Mouse (Mus musculus): ENCODE measurements around the gene Bmpr2. TPM values are rescaled to one million over a fixed set of nuclear protein-coding genes. Genes with fewer than 3 reads are reported as not detected.

Bmpr2 gene
- polyA plus RNA-seq, 1 experiment: 146 TPM

DNA sequence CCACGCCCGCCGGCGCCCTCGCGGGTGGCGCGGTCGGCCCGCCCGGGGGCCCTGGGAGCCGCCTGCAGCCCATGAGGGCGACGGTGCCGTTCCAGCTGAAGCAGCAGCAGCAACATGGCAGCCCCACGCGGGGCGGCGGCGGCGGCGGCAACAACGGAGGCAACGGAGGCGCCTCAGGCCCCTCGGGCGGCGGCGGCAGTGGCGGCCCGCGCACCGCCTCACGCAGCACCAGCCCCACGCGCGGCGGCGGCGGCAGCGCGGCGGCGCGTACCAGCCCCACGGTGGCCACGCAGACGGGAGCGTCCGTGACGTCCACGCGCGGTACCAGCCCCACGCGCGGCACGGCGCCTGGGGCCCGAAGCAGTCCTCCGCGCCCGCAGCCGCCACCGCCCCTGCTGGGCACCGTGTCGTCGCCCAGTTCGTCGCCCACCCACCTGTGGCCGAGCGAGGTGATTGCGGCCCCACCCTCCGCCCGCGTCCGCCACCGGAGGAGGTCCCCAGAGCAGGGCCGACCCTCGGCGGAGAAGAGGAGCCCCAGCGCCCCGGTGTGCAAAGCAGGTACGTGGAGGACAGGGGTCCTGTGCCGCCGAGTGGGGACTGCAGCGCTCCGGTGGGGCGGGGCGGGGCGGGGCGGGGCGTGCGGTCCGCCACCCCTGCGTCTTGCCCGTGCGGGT is 150.1 kb downstream of the Bmpr2 start:
- under 1% methylated on average over 97 of the region's 98 CpGs for WGBS
- Histone ChIP-seq H3K4me1 (ENCODE audit: control insufficient read depth, insufficient read depth, low read length) (0 out of 2 replicates have a peak, but pooled peaks cover 2% of the 10 kb centered on the region), H3K27ac (ENCODE audit: insufficient read depth, low read depth, low read length) (peak overlapping the region; percentile 91), H3K4me3 (ENCODE audit: insufficient read depth, low read depth, low read length) (peak overlapping the region; percentile 90)
- TF ChIP-seq POLR2A (IDR thresholded peaks at IDR 0.05; ENCODE audit: insufficient read depth, low read depth, low read length): no peak; the same call in 1 of the 2 replicates
- TF ChIP-seq CTCF (IDR thresholded peaks at IDR 0.05; ENCODE audit: insufficient read depth, low read depth, low read length): no peak

DNA sequence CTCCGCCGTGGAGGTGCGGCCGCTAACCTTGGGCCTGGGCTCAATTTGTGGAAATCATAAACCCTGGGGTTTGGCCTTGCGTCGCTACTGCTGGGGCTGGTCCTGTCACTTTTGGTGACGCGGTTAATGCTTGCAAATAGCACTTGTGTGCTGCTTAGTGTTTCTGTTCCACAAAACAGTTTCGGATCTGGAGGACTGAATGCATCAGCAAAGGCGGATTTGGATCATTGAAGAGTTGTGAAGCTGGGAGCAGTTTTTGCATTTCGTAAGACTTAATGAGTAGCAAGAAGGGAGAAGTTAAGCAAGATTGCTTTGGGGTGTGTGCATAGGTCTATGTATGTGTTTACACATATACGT is 150.6 kb downstream of the Bmpr2 start:
- no peak overlapping the region for H3K27ac ChIP-seq (ENCODE audit: insufficient read depth, low read depth, low read length)
- under 1% methylated on average over 12 of the region's 12 CpGs for WGBS
- 0 out of 2 replicates have a peak, but pooled peaks cover 2% of the 10 kb centered on the region for H3K4me1 ChIP-seq (ENCODE audit: control insufficient read depth, insufficient read depth, low read length)
- TF ChIP-seq CTCF (IDR thresholded peaks at IDR 0.05; ENCODE audit: insufficient read depth, low read depth, low read length): no peak
- TF ChIP-seq POLR2A (IDR thresholded peaks at IDR 0.05; ENCODE audit: insufficient read depth, low read depth, low read length): no peak
- peak overlapping the region; percentile 90 for H3K4me3 ChIP-seq (ENCODE audit: insufficient read depth, low read depth, low read length)

DNA sequence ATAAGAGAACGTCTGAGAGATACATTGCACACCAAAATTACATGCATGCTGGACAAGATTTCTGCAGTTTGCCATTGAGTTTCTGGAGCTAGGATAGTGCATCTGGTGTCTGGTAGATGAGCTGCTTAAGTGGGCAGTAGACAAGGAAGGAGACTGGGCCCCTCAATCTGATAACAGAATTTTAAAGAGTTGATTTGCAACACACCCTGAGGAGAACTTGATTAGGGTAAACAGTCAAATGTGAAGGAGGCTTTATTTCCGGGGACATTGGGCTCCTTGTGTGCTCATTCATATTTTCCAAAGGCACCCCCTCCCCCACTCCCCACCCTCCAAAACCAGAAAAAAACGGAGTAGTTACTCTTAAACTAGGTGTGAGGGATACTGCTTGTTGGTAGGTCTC is 151.6 kb downstream of the Bmpr2 start:
- TF ChIP-seq CTCF (IDR thresholded peaks at IDR 0.05; ENCODE audit: insufficient read depth, low read depth, low read length) (no peak), POLR2A (IDR thresholded peaks at IDR 0.05; ENCODE audit: insufficient read depth, low read depth, low read length) (no peak)
- H3K4me1 ChIP-seq (ENCODE audit: control insufficient read depth, insufficient read depth, low read length): 0 out of 2 replicates have a peak, but pooled peaks cover 2% of the 10 kb centered on the region
- H3K4me3 ChIP-seq (ENCODE audit: insufficient read depth, low read depth, low read length): no peak overlapping the region
- H3K27ac ChIP-seq (ENCODE audit: insufficient read depth, low read depth, low read length): no peak overlapping the region
- 34% methylated on average over 3 of the region's 3 CpGs for WGBS

DNA sequence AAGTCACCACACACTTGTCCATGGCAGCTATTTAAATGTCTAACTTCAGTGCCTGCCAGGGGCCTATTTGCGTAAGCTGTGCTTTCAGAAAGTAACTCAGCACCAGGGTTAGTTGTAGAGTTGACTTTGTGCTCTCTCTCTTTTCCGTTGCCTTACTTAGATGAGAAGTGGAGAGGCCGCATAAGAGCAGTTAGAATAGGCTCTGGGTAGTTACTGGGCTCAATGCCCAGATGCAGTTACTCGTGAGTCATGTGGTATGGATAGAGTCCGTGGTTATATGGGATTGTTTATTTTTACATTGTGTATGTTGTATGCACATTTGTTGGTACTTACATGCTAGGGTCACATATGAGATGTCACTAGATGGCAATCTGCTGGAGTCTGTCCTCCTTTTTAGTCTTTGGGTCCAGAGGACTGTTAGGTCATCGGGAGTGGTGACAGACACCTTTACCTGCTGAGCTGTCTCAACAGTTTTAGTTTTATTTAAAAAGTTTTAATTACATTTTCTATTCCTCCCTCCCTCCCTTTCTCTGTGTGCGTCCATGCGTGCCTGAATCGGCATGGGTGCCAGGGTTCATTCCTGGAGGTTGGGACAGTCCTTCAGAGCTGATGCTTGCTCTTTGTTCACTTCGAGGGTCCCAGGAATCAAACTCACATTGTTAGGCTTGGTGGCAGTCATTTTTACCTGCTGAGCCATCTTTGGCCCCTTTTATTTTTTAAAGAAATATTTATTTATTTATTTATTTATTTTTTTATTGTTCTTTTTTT is 152.8 kb downstream of the Bmpr2 start:
- Histone ChIP-seq H3K4me3 (ENCODE audit: insufficient read depth, low read depth, low read length) (no peak overlapping the region), H3K4me1 (ENCODE audit: control insufficient read depth, insufficient read depth, low read length) (0 out of 2 replicates have a peak, but pooled peaks cover 2% of the 10 kb centered on the region), H3K27ac (ENCODE audit: insufficient read depth, low read depth, low read length) (no peak overlapping the region)
- WGBS: 42% methylated on average over 10 of the region's 10 CpGs
- TF ChIP-seq CTCF (IDR thresholded peaks at IDR 0.05; ENCODE audit: insufficient read depth, low read depth, low read length) (no peak), POLR2A (IDR thresholded peaks at IDR 0.05; ENCODE audit: insufficient read depth, low read depth, low read length) (no peak)

DNA sequence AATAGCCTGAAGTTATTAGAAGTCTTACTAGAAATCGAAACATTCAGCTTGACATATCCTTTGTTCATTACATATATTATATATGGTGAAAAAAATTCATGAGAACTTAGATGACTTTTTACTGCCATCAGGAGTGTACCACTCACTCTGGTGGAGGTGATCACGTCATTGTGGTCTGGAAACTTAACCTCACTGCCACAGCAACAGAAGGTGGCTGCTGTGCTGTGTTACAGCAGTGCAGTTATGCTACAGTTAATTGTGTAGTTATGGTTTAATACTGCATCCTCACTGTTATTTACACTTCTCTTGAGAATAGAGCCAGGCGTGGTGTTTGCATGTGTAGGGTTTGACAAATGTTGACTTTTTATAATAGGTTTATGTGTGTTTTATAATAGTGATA is 154.2 kb downstream of the Bmpr2 start:
- H3K4me1 ChIP-seq (ENCODE audit: control insufficient read depth, insufficient read depth, low read length): 0 out of 2 replicates have a peak, but pooled peaks cover 2% of the 10 kb centered on the region
- H3K4me3 ChIP-seq (ENCODE audit: insufficient read depth, low read depth, low read length): no peak overlapping the region
- no peak overlapping the region for H3K27ac ChIP-seq (ENCODE audit: insufficient read depth, low read depth, low read length)
- 74% methylated on average over 3 of the region's 3 CpGs for WGBS
- TF ChIP-seq POLR2A (IDR thresholded peaks at IDR 0.05; ENCODE audit: insufficient read depth, low read depth, low read length): no peak
- no peak for TF ChIP-seq CTCF (IDR thresholded peaks at IDR 0.05; ENCODE audit: insufficient read depth, low read depth, low read length)

DNA sequence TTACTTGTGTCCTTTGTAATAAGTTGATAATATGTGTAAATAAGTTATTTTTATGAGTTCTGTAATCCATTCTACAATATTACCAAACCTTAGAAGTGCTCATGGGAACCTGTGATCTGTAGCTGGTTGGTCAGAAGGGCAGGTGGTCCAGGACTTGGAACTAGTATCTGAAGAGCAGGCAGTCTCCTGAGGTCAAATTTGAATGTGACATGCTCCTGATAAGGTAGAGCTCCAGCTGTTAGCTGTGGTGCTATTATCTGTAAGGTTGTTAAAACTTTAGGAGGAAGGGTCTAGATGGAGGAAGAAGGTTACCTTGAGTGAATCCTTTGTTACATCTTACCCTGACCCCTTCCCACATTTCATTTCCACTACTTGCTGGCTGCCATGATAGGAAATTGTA is 154.9 kb downstream of the Bmpr2 start:
- no peak overlapping the region for H3K27ac ChIP-seq (ENCODE audit: insufficient read depth, low read depth, low read length)
- 0 out of 2 replicates have a peak, but pooled peaks cover 2% of the 10 kb centered on the region for H3K4me1 ChIP-seq (ENCODE audit: control insufficient read depth, insufficient read depth, low read length)
- no peak overlapping the region for H3K4me3 ChIP-seq (ENCODE audit: insufficient read depth, low read depth, low read length)
- no peak for TF ChIP-seq CTCF (IDR thresholded peaks at IDR 0.05; ENCODE audit: insufficient read depth, low read depth, low read length)
- TF ChIP-seq POLR2A (IDR thresholded peaks at IDR 0.05; ENCODE audit: insufficient read depth, low read depth, low read length): no peak

DNA sequence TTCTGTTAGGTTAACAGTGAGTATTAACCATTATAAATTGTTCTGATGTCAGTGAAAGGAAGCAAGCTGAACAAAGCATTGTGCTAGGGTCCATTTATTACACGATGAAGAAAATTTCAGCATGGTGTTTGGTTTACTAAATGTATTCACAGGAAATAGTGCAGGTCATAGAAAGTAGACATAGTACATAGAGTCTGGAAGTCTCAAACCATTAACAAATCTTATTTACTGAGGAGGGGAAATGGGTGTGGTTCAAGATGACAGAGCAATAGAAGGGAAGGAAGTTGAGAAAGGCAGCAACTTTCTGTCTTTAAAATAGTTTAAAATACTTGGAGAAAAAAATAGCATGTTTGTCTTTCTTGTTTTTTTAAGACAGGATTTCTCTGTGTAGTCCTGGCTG is 160.0 kb downstream of the Bmpr2 start:
- H3K27ac ChIP-seq (ENCODE audit: insufficient read depth, low read depth, low read length): no peak overlapping the region
- no peak for TF ChIP-seq POLR2A (IDR thresholded peaks at IDR 0.05; ENCODE audit: insufficient read depth, low read depth, low read length)
- TF ChIP-seq CTCF (IDR thresholded peaks at IDR 0.05; ENCODE audit: insufficient read depth, low read depth, low read length): no peak
- H3K4me1 ChIP-seq (ENCODE audit: control insufficient read depth, insufficient read depth, low read length): peaks cover 9% of the 10 kb centered on the region
- 31% methylated on average over 1 of the region's 1 CpGs for WGBS
- H3K4me3 ChIP-seq (ENCODE audit: insufficient read depth, low read depth, low read length): no peak overlapping the region

DNA sequence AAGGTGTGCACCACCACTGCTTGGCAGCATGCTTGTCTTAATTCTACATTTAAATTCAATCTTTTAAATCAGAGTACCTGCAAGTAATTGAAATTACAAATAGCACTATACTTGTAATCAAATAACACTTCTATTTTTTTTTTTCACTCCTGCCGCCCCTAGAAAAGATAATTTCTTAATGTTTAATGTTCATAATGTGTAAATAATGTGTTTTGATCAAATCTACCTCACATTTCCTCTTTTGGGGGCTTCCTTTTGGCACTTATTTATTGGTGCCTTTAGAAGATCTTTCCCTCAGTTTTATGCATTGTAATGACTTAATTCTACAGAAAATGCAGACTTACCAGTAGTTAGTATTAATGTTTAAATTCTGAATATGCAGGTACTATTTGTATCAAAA is 160.5 kb downstream of the Bmpr2 start:
- TF ChIP-seq POLR2A (IDR thresholded peaks at IDR 0.05; ENCODE audit: insufficient read depth, low read depth, low read length): no peak
- TF ChIP-seq CTCF (IDR thresholded peaks at IDR 0.05; ENCODE audit: insufficient read depth, low read depth, low read length): no peak
- peaks cover 9% of the 10 kb centered on the region for H3K4me1 ChIP-seq (ENCODE audit: control insufficient read depth, insufficient read depth, low read length)
- H3K27ac ChIP-seq (ENCODE audit: insufficient read depth, low read depth, low read length): no peak overlapping the region
- no peak overlapping the region for H3K4me3 ChIP-seq (ENCODE audit: insufficient read depth, low read depth, low read length)
- 96% methylated on average over 1 of the region's 1 CpGs for WGBS

DNA sequence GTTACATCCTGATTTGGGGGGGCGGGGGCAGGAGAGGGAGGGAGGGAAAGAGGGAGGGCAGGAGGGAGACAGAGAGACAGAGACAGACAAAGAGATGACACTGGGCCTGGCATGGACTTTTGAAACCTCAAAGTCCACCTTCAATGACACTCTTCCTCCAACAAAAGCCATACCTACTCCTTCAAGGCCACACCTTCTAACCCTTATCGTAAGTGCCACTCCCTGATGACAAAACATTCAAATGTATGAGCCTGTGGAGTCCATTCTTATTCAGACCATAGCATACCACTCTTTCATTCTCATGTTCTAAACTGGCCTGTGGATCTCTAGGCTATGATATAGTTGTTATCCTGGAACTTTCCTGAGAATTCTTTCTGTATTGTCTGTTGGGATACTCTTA is 161.2 kb downstream of the Bmpr2 start:
- TF ChIP-seq CTCF (IDR thresholded peaks at IDR 0.05; ENCODE audit: insufficient read depth, low read depth, low read length) (no peak), POLR2A (IDR thresholded peaks at IDR 0.05; ENCODE audit: insufficient read depth, low read depth, low read length) (no peak)
- Histone ChIP-seq H3K4me1 (ENCODE audit: control insufficient read depth, insufficient read depth, low read length) (peaks cover 9% of the 10 kb centered on the region), H3K4me3 (ENCODE audit: insufficient read depth, low read depth, low read length) (no peak overlapping the region), H3K27ac (ENCODE audit: insufficient read depth, low read depth, low read length) (no peak overlapping the region)
- 98% methylated on average over 2 of the region's 2 CpGs for WGBS
